Mouse (Mus musculus) heart, adult 2 months (tissue): Measurements from ENCODE around the gene Shisa8. TPM values are rescaled to one million over a fixed set of nuclear protein-coding genes. Genes with fewer than 3 reads are reported as not detected.

Experiments used
- DNase-seq, 2 experiments: peaks; one replicate each; pipeline ENCODE4 v3.0.0; 2021
- H3K27ac ChIP-seq: fragments of 200-600 bp; 2 replicates; pipeline ENCODE4 v1.8.1; 2022
- H3K27me3 ChIP-seq: fragments of 200-500 bp; 2 replicates; pipeline ENCODE4 v1.6.1; 2012; ENCODE audit warnings: mild to moderate bottlenecking, low read length, inconsistent platforms, mixed read lengths; ENCODE audit not compliant: control insufficient read depth, insufficient read depth
- H3K36me3 ChIP-seq: fragments of 200-500 bp; 2 replicates; pipeline ENCODE4 v1.6.1; 2012; ENCODE audit warnings: low read length, inconsistent platforms; ENCODE audit not compliant: control insufficient read depth, insufficient read depth
- H3K4me1 ChIP-seq: fragments of 200-500 bp; 2 replicates; pipeline ENCODE4 v1.6.1; 2011; ENCODE audit warnings: low read length; ENCODE audit not compliant: control insufficient read depth, insufficient read depth
- H3K4me3 ChIP-seq: fragments of 200-600 bp; 2 replicates; pipeline ENCODE4 v1.8.1; 2022
- H3K79me2 ChIP-seq: fragments of 200-500 bp; replicated peaks from 2 replicates; pipeline ENCODE4 v1.6.1; 2012; ENCODE audit warnings: mild to moderate bottlenecking, inconsistent platforms, low read length, moderate library complexity, mixed read lengths; ENCODE audit not compliant: control insufficient read depth, insufficient read depth
- H3K9ac ChIP-seq: fragments of 200-500 bp; 2 replicates; pipeline ENCODE4 v1.6.1; 2012; ENCODE audit warnings: low read depth, mild to moderate bottlenecking, control low read depth, inconsistent platforms, low read length, mixed read lengths
- CTCF ChIP-seq: fragments of 200-600 bp; IDR thresholded peaks from 2 replicates; pipeline ENCODE4 v1.8.1; 2022; ENCODE audit warnings: antibody characterized with exemption, mild to moderate bottlenecking, moderate library complexity
- EP300 ChIP-seq: fragments of 200-500 bp; IDR thresholded peaks from 2 replicates; pipeline ENCODE4 v1.6.1; 2011; ENCODE audit warnings: low read depth, low read length, control low read depth; ENCODE audit not compliant: insufficient read depth
- POLR2A ChIP-seq: fragments of 200-500 bp; IDR thresholded peaks from 2 replicates; pipeline ENCODE4 v1.6.1; 2011; ENCODE audit warnings: mild to moderate bottlenecking, low read depth, low read length, control low read depth; ENCODE audit not compliant: insufficient read depth
- WGBS: fragments of 180-500 bp; shearing (Covaris S2); methylation state at CpG from one replicate; pipeline ENCODE4 v1.1.7; 2018; 5-methylcytosine and 5-hydroxymethylcytosine counted together
- intact Hi-C: fragments of 180-260 bp; cut with DNase I; formaldehyde crosslinking; loops from one replicate; pipeline ENCODE4 v1.15.1; 2025
- polyA plus RNA-seq: library from polyadenylated mRNA; depleted of rRNA; stranded (reverse); fragments of >200 nt; gene quantifications from 2 replicates; pipeline ENCODE4 v1.2.3, GENCODE M21; 2012
- total RNA-seq, 2 experiments: library from RNA; stranded (reverse); gene quantifications; 2 replicates each; pipeline ENCODE4 v1.2.3; 2021

Gene Shisa8
- total and polyA plus RNA-seq, 3 experiments, result 0.13 to 0.23 (median 0.21) TPM

DNA sequence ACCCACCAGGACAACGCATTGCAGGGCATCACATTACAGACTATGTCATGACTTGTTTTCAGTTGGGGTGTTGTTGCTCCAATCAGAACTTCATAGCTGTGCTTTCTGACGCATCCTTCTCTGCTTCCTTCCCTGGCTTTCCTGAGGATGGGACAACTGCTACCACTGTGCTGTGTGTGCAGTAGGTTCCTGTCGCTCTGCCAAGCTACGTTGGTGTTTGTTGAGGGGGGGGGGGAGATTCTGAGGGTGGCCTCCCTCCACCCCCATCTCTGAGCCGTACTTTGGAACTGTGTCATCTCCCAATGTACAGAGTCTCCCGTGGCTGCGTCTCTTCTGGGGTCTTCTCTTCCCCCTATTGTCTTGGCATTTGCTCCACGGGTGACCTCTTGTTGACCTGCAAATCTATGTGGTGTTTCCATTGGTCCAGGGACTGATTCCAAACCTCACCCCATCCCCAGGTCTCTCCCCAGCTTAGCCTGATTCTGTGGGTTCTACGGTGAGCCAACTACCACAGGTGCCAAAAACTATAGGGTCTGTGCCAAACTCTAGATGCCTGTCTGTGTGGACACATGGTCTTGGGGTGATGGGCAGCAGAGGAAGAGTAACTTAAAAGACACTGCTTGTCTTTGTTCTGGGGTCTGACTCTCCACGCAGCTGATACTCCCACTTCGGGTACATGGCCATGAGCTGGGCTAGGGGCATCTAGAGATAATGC, 2.9 kb upstream of the Shisa8 start:
- intact Hi-C loops, result no loop called here
- Histone ChIP-seq H3K27me3 (peaks cover 14% of the 10 kb centered on the region), H3K79me2 (no peaks in the 10 kb centered on the region), H3K4me1 (no peaks in the 10 kb centered on the region), H3K27ac (no peak overlapping the region), H3K9ac (no peak overlapping the region), H3K4me3 (no peak overlapping the region), H3K36me3 (no peaks in the 10 kb centered on the region)
- no peak for TF ChIP-seq CTCF
- TF ChIP-seq POLR2A, result no peak
- no peak for TF ChIP-seq EP300
- no peak for DNase-seq
- WGBS, result 31% methylated on average over 11 of the region's 11 CpGs

- no peak overlapping the region for H3K27ac ChIP-seq
- H3K4me3 ChIP-seq, result no peak overlapping the region
- 30% methylated on average over 4 of the region's 4 CpGs for WGBS
- DNase-seq, result no peak
- H3K4me1 ChIP-seq, result no peaks in the 10 kb centered on the region
- peaks cover 14% of the 10 kb centered on the region for H3K27me3 ChIP-seq
- TF ChIP-seq EP300 (no peak), POLR2A (no peak), CTCF (no peak)
- no peaks in the 10 kb centered on the region for H3K36me3 ChIP-seq
- H3K9ac ChIP-seq, result no peak overlapping the region
- intact Hi-C loops, result no loop called here
- no peaks in the 10 kb centered on the region for H3K79me2 ChIP-seq
These were observed 607 bp upstream of the Shisa8 start for GRCm38 (mm10) chr15:82213222-82213621.

GRCm38 (mm10) chr15:82211911-82212751, 484 bp downstream of the Shisa8 start:
- Histone ChIP-seq H3K9ac (no peak overlapping the region; the same call in 1 of the 2 replicates), H3K27me3 (peaks cover 14% of the 10 kb centered on the region), H3K27ac (no peak overlapping the region), H3K4me3 (peak overlapping the region; percentile 33), H3K4me1 (no peaks in the 10 kb centered on the region), H3K36me3 (no peaks in the 10 kb centered on the region), H3K79me2 (no peaks in the 10 kb centered on the region)
- DNase-seq, result peak; percentile 33 to 41
- WGBS, result under 1% methylated on average over 110 of the region's 112 CpGs
- no peak for TF ChIP-seq POLR2A
- TF ChIP-seq EP300, result no peak
- TF ChIP-seq CTCF, result peak; percentile 40
- intact Hi-C loops, result no loop called here

GRCm38 (mm10) chr15:82211281-82211680, 1.3 kb downstream of the Shisa8 start:
- 6% methylated on average over 11 of the region's 11 CpGs for WGBS
- DNase-seq, result no peak
- Histone ChIP-seq H3K4me1 (peaks cover 3% of the 10 kb centered on the region), H3K79me2 (no peaks in the 10 kb centered on the region), H3K9ac (no peak overlapping the region), H3K4me3 (no peak overlapping the region), H3K27me3 (peaks cover 12% of the 10 kb centered on the region), H3K27ac (no peak overlapping the region), H3K36me3 (no peaks in the 10 kb centered on the region)
- TF ChIP-seq EP300, result no peak
- no peak for TF ChIP-seq CTCF
- no peak for TF ChIP-seq POLR2A
- intact Hi-C loops, result no loop called here

- Histone ChIP-seq H3K4me3 (no peak overlapping the region), H3K79me2 (no peaks in the 10 kb centered on the region), H3K4me1 (peaks cover 7% of the 10 kb centered on the region), H3K27ac (no peak overlapping the region), H3K27me3 (peaks cover 12% of the 10 kb centered on the region), H3K36me3 (no peaks in the 10 kb centered on the region), H3K9ac (no peak overlapping the region)
- DNase-seq, result no peak
- intact Hi-C loops, result no loop called here
- no peak for TF ChIP-seq EP300
- TF ChIP-seq CTCF, result no peak
- no peak for TF ChIP-seq POLR2A
- WGBS, result 63% methylated on average over 1 of the region's 1 CpGs
These were observed 1.8 kb downstream of the Shisa8 start for GRCm38 (mm10) chr15:82210801-82211200.

DNA sequence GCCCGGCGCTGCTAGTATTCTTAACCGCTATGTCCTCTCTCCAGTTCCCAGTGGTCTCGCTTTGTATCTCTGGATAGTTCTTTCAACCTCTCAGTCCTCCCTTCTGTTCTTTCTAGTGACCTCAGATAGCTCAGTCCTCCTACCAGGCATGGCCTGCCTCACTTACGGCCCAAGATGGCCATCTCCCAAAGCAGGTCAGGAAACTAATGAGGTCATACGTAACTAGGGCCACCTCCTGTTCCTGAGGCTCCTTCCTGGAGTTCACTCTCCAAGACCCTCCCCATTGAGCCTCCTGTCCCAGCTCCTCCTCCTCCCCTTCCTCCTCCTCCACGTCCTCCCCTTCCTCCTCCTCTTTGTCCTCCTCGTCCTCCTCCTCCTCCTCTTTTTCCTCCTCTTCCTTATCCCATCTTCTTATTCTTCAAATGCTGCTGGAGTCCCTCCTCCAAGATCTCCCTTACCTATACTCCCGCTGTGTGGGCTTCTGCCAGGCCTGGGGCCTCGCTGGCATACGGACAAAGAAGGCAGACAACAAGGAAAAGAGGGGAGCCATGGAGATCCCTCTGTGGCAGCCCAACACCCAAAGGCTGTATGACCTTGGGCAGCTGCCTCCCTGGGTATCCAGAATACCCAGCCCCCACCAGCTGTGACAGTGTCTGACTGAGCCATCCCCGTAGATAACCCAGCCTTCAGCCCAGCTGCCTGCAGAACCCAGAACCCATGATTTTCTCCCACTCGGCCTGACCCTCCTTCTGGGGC, 3.1 kb downstream of the Shisa8 start:
- H3K27ac ChIP-seq, result no peak overlapping the region
- no peak for TF ChIP-seq CTCF
- no peak for TF ChIP-seq EP300
- TF ChIP-seq POLR2A, result no peak
- H3K27me3 ChIP-seq, result peaks cover 12% of the 10 kb centered on the region
- WGBS, result 74% methylated on average over 13 of the region's 13 CpGs
- no peak for DNase-seq
- H3K36me3 ChIP-seq, result no peaks in the 10 kb centered on the region
- no peak overlapping the region for H3K9ac ChIP-seq
- intact Hi-C loops, result no loop called here
- H3K4me3 ChIP-seq, result no peak overlapping the region
- peaks cover 7% of the 10 kb centered on the region for H3K4me1 ChIP-seq
- no peaks in the 10 kb centered on the region for H3K79me2 ChIP-seq
